Mouse (Mus musculus) retina, embryonic 14.5 days (tissue): ENCODE measurements around the gene Fndc3b.

Source experiments
- DNase-seq: peaks from one replicate; pipeline ENCODE4 v3.0.0-alpha.2; 2015; ENCODE audit warnings: low spot score

The Fndc3b gene

GRCm38 (mm10) chr3:27592728-27593484 is 118.2 kb downstream of the Fndc3b start:
- no peak for DNase-seq

- no peak for DNase-seq
Measured at GRCm38 (mm10) chr3:27590823-27591222, 120.3 kb downstream of the Fndc3b start.

GRCm38 (mm10) chr3:27589305-27589704 is 121.8 kb downstream of the Fndc3b start:
- no peak for DNase-seq

- DNase-seq: no peak
Measured at GRCm38 (mm10) chr3:27588604-27589003, 122.5 kb downstream of the Fndc3b start.

- no peak for DNase-seq
Measured at GRCm38 (mm10) chr3:27584607-27585605, 126.2 kb downstream of the Fndc3b start.

GRCm38 (mm10) chr3:27581931-27582840 is 128.9 kb downstream of the Fndc3b start:
- DNase-seq: no peak

- DNase-seq: no peak
Measured at GRCm38 (mm10) chr3:27580956-27581355, 130.2 kb downstream of the Fndc3b start.

GRCm38 (mm10) chr3:27579894-27580613 is 131.1 kb downstream of the Fndc3b start:
- DNase-seq: peak; percentile 16

GRCm38 (mm10) chr3:27579229-27579628 is 131.9 kb downstream of the Fndc3b start:
- DNase-seq: no peak

GRCm38 (mm10) chr3:27577349-27578025 is 133.6 kb downstream of the Fndc3b start:
- no peak for DNase-seq

- no peak for DNase-seq
Measured at GRCm38 (mm10) chr3:27574241-27574640, 136.9 kb downstream of the Fndc3b start.

- DNase-seq: no peak
Measured at GRCm38 (mm10) chr3:27573458-27573857, 137.6 kb downstream of the Fndc3b start.

- DNase-seq: peak; percentile 8
Measured at GRCm38 (mm10) chr3:27572305-27572704, 138.8 kb downstream of the Fndc3b start.

GRCm38 (mm10) chr3:27565314-27565713 is 145.8 kb downstream of the Fndc3b start:
- no peak for DNase-seq

GRCm38 (mm10) chr3:27563047-27563624 is 148.0 kb downstream of the Fndc3b start:
- DNase-seq: no peak

- no peak for DNase-seq
Measured at GRCm38 (mm10) chr3:27562476-27562875, 148.6 kb downstream of the Fndc3b start.

GRCm38 (mm10) chr3:27561921-27562320 is 149.2 kb downstream of the Fndc3b start:
- no peak for DNase-seq

- no peak for DNase-seq
Measured at GRCm38 (mm10) chr3:27559316-27559715, 151.8 kb downstream of the Fndc3b start.

GRCm38 (mm10) chr3:27557100-27558004 is 153.8 kb downstream of the Fndc3b start:
- DNase-seq: no peak
